Mouse (Mus musculus) ES-Bruce4 (cell line): ENCODE data around the gene 2310061I04Rik.

Experiments
- CTCF ChIP-seq: IDR thresholded peaks from one replicate; pipeline ENCODE4 v1.8.1; 2011; ENCODE audit warnings: low read depth, low read length
- EP300 ChIP-seq: IDR thresholded peaks from 2 replicates; pipeline ENCODE4 v1.6.1; 2011; ENCODE audit warnings: low read depth, low read length; ENCODE audit not compliant: insufficient read depth
- POLR2A ChIP-seq: IDR thresholded peaks from one replicate; pipeline ENCODE4 v1.8.1; 2011; ENCODE audit warnings: low read length; ENCODE audit not compliant: insufficient read depth

GRCm38 (mm10) chr17:35869346-35870067 is 27.7 kb downstream of the 2310061I04Rik start:
- no peak for TF ChIP-seq CTCF
- no peak for TF ChIP-seq POLR2A
- peak; percentile 85 for TF ChIP-seq EP300
